Mouse (Mus musculus): ENCODE measurements around the gene Hmgcl.

Hmgcl gene

DNA sequence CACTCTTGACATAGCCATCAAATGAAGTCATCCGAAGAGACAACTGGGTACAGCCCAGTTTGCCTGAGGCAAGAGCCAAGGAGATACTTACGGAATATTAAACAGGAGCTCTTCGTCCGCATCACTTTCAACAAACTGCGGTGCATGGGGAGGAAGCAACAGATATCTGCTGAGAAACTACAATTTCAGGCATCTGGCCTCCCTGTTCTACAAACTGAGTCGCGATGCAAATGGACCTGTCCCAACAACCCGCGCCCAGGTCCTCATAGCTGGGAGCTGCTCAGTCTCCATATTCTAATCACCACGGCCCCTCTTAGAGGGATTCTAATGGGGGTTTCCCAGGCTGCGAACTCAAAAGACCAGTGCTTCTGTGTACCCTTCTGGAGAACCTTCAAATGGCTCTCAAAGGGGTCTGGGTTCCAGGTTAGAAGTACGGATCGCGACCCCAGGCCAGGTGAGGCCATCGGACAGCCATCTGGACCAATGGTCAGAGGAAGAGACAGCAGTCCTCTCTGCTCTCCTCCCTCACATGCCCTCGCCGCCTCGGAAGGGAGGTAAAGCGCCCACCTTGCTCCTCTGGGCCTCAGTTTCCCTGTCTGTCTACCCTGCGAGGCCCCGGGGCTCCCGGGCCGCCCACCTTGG, 40.2 kb downstream of the Hmgcl start:
- no peak for DNase-seq (ENCODE audit: low spot score in 2 of 2)

DNA sequence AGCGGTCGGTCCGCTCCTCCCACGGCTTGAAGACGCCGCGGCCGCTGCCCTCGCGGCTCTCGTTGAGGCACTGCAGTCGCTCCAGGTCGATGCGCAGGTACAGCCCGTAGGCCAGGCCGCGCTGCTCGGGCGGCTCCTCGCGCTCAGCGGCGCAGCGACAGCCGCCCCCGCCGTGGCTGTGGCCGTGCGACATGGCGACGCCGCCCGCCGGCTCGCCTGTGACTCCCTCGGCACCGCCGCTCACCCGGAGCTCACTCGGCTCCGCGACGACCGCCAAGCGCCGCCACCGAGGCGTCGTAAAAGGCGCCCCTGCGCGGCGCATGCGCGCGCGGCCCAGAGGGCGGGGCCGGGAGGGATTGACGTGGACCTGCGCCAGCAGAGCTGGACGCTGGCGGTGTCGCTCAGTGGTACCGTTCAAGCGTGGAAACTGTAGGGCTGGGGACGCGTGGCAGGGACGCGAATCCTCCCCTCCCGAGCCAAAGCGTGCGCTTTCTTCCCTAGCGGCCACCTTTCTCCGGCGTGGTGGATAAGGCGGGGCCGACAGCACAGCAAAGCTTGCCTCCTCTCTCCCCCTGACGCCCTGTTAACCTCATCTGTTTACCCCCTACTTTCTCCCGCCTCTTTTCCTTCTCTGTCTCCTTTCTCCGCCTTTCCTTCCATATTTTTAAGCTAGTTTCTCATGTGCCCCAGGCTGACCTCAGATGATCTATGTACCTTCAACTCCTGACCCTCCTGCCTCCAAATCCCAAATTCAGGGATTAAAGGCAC, 40.9 kb downstream of the Hmgcl start, which contains the start of gene Pithd1:
Gene Pithd1 (minus strand): TSS at position 322 of the 768 bp plus-strand sequence.
- peak; percentile 87 to 88 for DNase-seq (ENCODE audit: low spot score in 2 of 2)

GRCm38 (mm10) chr4:135987714-135988113, 41.5 kb downstream of the Hmgcl start:
- DNase-seq (ENCODE audit: low spot score in 2 of 2): no peak

DNA sequence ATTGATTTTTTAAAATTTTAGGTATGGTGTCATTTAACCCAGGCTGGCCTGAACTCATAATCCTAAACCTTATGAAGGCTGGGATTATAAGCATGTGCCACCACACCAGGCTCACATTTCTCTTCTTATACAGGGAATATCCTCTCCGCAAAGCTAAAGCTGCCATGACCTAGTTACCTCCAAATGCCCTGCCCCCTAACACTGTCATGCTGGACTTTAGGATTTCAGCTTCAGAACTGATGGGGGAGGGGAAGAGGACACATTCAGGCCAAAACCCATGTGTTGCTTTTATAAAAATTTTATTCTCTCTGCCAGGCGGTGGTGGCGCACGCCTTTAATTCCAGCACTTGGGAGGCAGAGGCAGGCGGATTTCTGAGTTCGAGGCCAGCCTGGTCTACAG, 47.7 kb downstream of the Hmgcl start:
- no peak for DNase-seq (ENCODE audit: low spot score in 2 of 2)

- DNase-seq (ENCODE audit: low spot score in 2 of 2): no peak
Observed at GRCm38 (mm10) chr4:135995118-135995517, 48.9 kb downstream of the Hmgcl start.

GRCm38 (mm10) chr4:136004107-136004675, 57.9 kb downstream of the Hmgcl start:
- DNase-seq (ENCODE audit: low spot score in 2 of 2): no peak

DNA sequence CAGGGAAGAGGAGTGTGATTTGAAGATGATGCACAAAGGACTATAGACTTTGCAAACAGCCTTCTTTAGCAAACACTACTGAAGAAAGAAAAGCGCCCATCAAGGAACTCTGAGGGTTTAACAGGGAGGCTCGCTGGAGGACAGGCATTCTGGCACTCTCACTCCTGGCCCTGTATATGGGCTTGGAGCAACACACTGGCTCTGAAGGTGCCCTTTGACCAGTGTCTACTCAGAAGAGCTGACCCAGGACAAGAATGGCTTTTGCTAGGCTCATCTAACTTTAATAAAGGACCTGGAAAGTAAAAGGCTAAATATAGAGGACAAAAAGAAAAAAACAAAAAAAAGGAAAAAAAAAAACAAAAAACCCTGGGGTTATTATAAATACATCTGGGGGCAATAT, 58.7 kb downstream of the Hmgcl start:
- no peak for DNase-seq (ENCODE audit: low spot score in 2 of 2)

DNA sequence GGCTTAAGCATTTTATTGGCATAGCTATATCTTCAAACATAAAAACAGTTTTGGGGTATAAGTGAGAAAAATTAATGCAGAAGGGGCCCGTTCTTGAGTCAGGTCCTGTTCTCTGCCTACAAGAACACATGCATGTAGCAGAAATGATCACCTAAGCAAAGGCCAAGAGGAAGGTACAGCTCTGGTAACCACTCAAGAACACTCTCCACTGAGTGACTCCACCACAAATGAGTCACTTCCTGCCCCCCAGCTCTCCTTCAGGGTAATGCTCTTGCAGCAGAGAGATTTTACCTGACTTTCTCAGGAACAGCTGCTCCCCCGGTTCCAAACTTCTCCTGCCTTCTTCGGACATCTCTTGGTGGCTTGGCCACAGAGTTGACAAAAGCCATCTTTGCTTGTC, 60.6 kb downstream of the Hmgcl start:
- no peak for DNase-seq (ENCODE audit: low spot score in 2 of 2)

GRCm38 (mm10) chr4:136008782-136009447, 62.7 kb downstream of the Hmgcl start:
- DNase-seq (ENCODE audit: low spot score in 2 of 2): no peak

DNA sequence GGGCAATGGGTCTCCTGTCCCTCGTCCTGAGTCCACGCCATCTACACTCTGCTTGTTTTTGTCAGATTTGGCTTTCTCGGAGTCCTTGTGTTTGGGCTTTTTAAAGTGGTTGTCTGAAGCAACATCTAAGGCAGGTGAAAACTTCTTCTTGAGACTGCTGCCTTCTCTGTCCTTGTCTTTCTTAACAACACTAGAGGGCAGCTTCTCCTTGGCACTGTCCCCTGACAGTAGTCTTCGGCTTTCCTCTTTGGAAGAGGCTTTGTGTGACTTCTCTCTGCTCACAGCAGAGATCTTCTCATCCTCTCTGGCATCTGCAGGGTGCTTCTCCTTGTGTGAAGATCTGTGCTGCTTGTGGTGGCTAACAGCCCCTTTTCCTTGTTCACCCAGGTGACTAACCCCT, 64.3 kb downstream of the Hmgcl start:
- no peak for DNase-seq (ENCODE audit: low spot score in 2 of 2)
